Mouse (Mus musculus) limb, embryonic 15.5 days (tissue): ENCODE measurements around the gene Ceacam18. TPM values are rescaled to one million over a fixed set of nuclear protein-coding genes. Genes with fewer than 3 reads are reported as not detected.

ENCODE experiments used
- polyA plus RNA-seq: library from polyadenylated mRNA; unstranded; fragments of >200 nt; fragmentation: Nextera tagmentation; extraction: Ambion mirVana; gene quantifications from 2 replicates; pipeline ENCODE4 v1.2.1, GENCODE M21; 2015

The Ceacam18 gene
- polyA plus RNA-seq, 1 experiment from 2014 or later = not detected

Other genes starting within 250 kb of the Ceacam18 start
- gene Siglecg, start 226.5 kb upstream of the Ceacam18 start, polyA plus RNA-seq = 0.06 and 0.12 TPM in 2 replicates
- gene Lim2, start 207.0 kb upstream of the Ceacam18 start, polyA plus RNA-seq = not detected in 2 replicates
- 3.4 and 4.2 TPM in 2 replicates for gene Nkg7, start 197.6 kb upstream of the Ceacam18 start, polyA plus RNA-seq
- not detected in 2 replicates for gene Cldnd2, start 193.9 kb upstream of the Ceacam18 start, polyA plus RNA-seq
- 275 and 316 TPM in 2 replicates for gene Etfb, start 190.6 kb upstream of the Ceacam18 start, polyA plus RNA-seq
- gene Gm45233, start 190.6 kb upstream of the Ceacam18 start, polyA plus RNA-seq = 0.37 and 0.99 TPM in 2 replicates
- gene Vsig10l, start 171.6 kb upstream of the Ceacam18 start, polyA plus RNA-seq = 18.1 and 21.7 TPM in 2 replicates
- gene Iglon5, start 144.6 kb upstream of the Ceacam18 start, polyA plus RNA-seq = 0.74 and 1.1 TPM in 2 replicates
- gene 4931406B18Rik, start 128.8 kb upstream of the Ceacam18 start, polyA plus RNA-seq = not detected in 2 replicates
- gene Cd33, start 90.3 kb upstream of the Ceacam18 start, polyA plus RNA-seq = 1.4 and 2.2 TPM in 2 replicates
- 3.6 and 4.3 TPM in 2 replicates for gene Zfp658, start 72.5 kb upstream of the Ceacam18 start, polyA plus RNA-seq
- 14.2 and 14.5 TPM in 2 replicates for gene Zfp719, start 55.1 kb upstream of the Ceacam18 start, polyA plus RNA-seq
- gene Zfp819, start 27.5 kb upstream of the Ceacam18 start, polyA plus RNA-seq = 0.19 TPM in 1 of 2 replicates, not detected in the other
- 1.2 TPM in 2 replicates for gene Siglece, start 25.5 kb downstream of the Ceacam18 start, polyA plus RNA-seq
- gene Ctu1, start 37.3 kb downstream of the Ceacam18 start, polyA plus RNA-seq = 16.4 and 17.9 TPM in 2 replicates
- not detected in 2 replicates for gene Klk14, start 55.7 kb downstream of the Ceacam18 start, polyA plus RNA-seq
- gene Klk13, start 77.9 kb downstream of the Ceacam18 start, polyA plus RNA-seq = 12.5 and 16.1 TPM in 2 replicates
- 0.22 and 0.32 TPM in 2 replicates for gene Klk12, start 134.2 kb downstream of the Ceacam18 start, polyA plus RNA-seq
- gene Klk11, start 139.9 kb downstream of the Ceacam18 start, polyA plus RNA-seq = 20.2 and 22.0 TPM in 2 replicates
- gene Klk10, start 146.3 kb downstream of the Ceacam18 start, polyA plus RNA-seq = 38.4 and 45.0 TPM in 2 replicates
- gene Klk9, start 157.2 kb downstream of the Ceacam18 start, polyA plus RNA-seq = 1.5 TPM in 2 replicates
- 60.6 and 64.4 TPM in 2 replicates for gene Klk8, start 162.9 kb downstream of the Ceacam18 start, polyA plus RNA-seq
- gene Klk7, start 176.6 kb downstream of the Ceacam18 start, polyA plus RNA-seq = 6.7 and 13.4 TPM in 2 replicates
- 0.13 and 0.25 TPM in 2 replicates for gene Klk6, start 189.8 kb downstream of the Ceacam18 start, polyA plus RNA-seq
- gene Klk5, start 207.3 kb downstream of the Ceacam18 start, polyA plus RNA-seq = 18.1 and 25.3 TPM in 2 replicates
- gene Klk4, start 246.5 kb downstream of the Ceacam18 start, polyA plus RNA-seq = 0.14 TPM in 1 of 2 replicates, not detected in the other